Mouse (Mus musculus) hindbrain, embryonic 11.5 days (tissue): ENCODE data around the gene Tspan32. TPM values are rescaled to one million over a fixed set of nuclear protein-coding genes. Genes with fewer than 3 reads are reported as not detected.

ENCODE experiments used
- ATAC-seq: fragments of 200-750 bp; cut with Nextera tagmentation; 2 replicates; pipeline ENCODE4 v1.8.0; 2017; ENCODE audit warnings: mild to moderate bottlenecking, moderate TSS enrichment, moderate library complexity; ENCODE audit not compliant: low FRiP score
- DNase-seq: peaks from one replicate; pipeline ENCODE4 v3.0.0-alpha.2; 2015; ENCODE audit warnings: low spot score
- H3K27ac ChIP-seq: fragments of 300-500 bp; sonication (generic); 2 replicates; pipeline ENCODE4 v1.5.1; 2014; ENCODE audit warnings: mild to moderate bottlenecking, low read depth, low read length
- H3K27me3 ChIP-seq: fragments of 300-500 bp; sonication (generic); 2 replicates; pipeline ENCODE4 v1.6.1; 2014; ENCODE audit warnings: mild to moderate bottlenecking, low read length, moderate library complexity, mixed read lengths; ENCODE audit not compliant: control insufficient read depth, insufficient read depth
- H3K36me3 ChIP-seq: fragments of 300-500 bp; sonication (generic); 2 replicates; pipeline ENCODE4 v1.6.1; 2014; ENCODE audit warnings: mild to moderate bottlenecking, low read length, moderate library complexity, mixed read lengths; ENCODE audit not compliant: control insufficient read depth, insufficient read depth
- H3K4me1 ChIP-seq: fragments of 300-500 bp; sonication (generic); replicated peaks from 2 replicates; pipeline ENCODE4 v1.6.1; 2014; ENCODE audit warnings: low read length, mixed read lengths; ENCODE audit not compliant: control insufficient read depth, insufficient read depth
- H3K4me2 ChIP-seq: fragments of 300-500 bp; sonication (generic); replicated peaks from 2 replicates; pipeline ENCODE4 v1.6.1; 2014; ENCODE audit warnings: mild to moderate bottlenecking, low read depth, low read length
- H3K4me3 ChIP-seq: fragments of 300-500 bp; sonication (generic); 2 replicates; pipeline ENCODE4 v1.5.1; 2014; ENCODE audit warnings: low read depth, low read length
- H3K9ac ChIP-seq: fragments of 300-500 bp; sonication (generic); 2 replicates; pipeline ENCODE4 v1.6.1; 2014; ENCODE audit warnings: low read depth, low read length
- H3K9me3 ChIP-seq: fragments of 300-500 bp; sonication (generic); 2 replicates; pipeline ENCODE4 v1.6.1; 2016; ENCODE audit warnings: low read length; ENCODE audit not compliant: control insufficient read depth
- WGBS: fragments of 180-500 bp; shearing (Covaris S2); extraction: QIAGEN DNeasy Blood & Tissue Kit; methylation state at CpG from one replicate; pipeline ENCODE4 v1.1.7; 2014; 5-methylcytosine and 5-hydroxymethylcytosine counted together
- polyA plus RNA-seq: library from polyadenylated mRNA; unstranded; fragments of >200 nt; fragmentation: Nextera tagmentation; extraction: Ambion mirVana; gene quantifications from 2 replicates; pipeline ENCODE4 v1.2.1, GENCODE M21; 2014

Tspan32 gene
- polyA plus RNA-seq, 1 experiment from 2014 or later = 8.3 TPM

DNA sequence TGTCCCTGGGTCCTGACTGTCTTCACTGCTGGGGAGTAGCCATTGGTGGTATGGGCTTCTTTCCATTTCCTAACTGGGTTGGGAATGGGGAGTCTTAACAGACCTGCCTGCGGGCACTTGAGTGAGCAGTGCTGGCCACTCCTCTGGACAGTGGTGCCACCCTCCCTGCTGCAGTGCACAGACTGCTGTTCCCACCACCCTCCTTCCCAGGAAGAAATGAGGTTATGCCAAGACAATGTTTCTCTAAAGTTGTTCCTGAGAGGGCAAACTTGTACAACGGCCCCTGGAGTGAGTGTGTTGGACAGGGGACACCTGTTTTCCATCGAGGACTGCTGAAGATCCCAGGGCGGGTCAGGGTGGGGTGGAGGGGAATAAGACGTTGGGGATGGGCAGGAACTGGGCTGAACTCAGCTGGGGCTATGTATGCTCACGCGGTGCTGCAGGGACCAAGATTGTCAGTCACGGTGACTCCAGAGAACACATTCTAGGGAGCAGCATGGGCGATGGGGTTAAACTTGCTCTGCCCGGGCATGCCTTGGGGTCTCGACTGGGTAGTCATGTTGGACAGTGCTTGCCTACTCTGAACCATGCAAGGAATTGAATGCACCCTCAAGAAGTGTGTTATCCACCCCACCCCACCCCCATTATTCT, 49.2 kb downstream of the Tspan32 start:
- Histone ChIP-seq H3K27ac (no peak overlapping the region), H3K9me3 (no peaks in the 10 kb centered on the region), H3K9ac (peak overlapping the region; percentile 89), H3K4me3 (peak overlapping the region; percentile 94), H3K4me1 (peaks cover 6% of the 10 kb centered on the region), H3K36me3 (no peaks in the 10 kb centered on the region), H3K27me3 (no peaks in the 10 kb centered on the region), H3K4me2 (peak overlapping the region; percentile 89)
- ATAC-seq = no peak; the same call in 1 of the 2 replicates
- 60% methylated on average over 11 of the region's 11 CpGs for WGBS
- DNase-seq = no peak

DNA sequence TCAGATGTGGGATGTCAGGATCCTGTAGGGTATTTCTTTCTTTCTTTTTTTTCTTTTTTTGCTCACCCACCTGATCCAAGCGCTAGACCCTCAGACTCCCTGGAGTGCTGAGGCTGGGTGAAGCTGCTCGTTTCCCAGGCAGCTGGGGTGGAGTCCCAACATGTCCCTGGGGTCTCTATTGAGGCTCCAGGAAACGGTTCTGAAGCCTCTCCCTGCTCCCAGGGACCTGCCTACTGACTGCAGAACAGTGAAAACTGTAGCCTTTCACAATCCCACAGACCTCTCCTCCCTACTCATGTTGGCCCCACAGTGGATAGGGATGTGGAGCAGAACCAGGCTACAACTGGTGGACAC, 49.7 kb downstream of the Tspan32 start:
- Histone ChIP-seq H3K36me3 (no peaks in the 10 kb centered on the region), H3K4me1 (peaks cover 6% of the 10 kb centered on the region), H3K4me3 (0 out of 2 replicates have a peak overlapping the region, but pooled peaks have one; percentile 2), H3K9ac (no peak overlapping the region; the same call in 1 of the 2 replicates), H3K27ac (no peak overlapping the region), H3K27me3 (no peaks in the 10 kb centered on the region), H3K4me2 (peak overlapping the region; percentile 89), H3K9me3 (no peaks in the 10 kb centered on the region)
- ATAC-seq = no peak
- DNase-seq = no peak
- WGBS = 53% methylated on average over 3 of the region's 3 CpGs

DNA sequence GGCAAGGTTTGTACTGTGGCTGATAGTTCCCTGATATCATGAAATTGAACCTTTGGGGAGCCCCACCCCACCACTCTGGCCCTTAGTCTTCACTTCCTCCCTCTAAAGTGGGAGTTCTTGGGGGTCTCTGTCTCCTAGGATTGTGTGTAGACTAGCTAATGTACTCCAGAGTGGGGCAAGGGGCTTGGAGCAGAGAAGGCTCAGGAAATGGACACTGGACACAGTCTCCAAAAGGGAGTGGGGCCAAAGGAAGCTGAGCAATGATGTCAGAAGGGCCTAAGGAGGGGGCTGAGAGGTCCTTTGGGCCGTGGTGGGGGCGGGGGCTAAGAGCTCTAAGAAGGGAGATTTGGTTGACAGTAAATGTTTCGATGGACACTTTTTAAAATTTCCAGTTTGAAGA, 50.2 kb downstream of the Tspan32 start:
- Histone ChIP-seq H3K9me3 (no peaks in the 10 kb centered on the region), H3K27ac (no peak overlapping the region), H3K4me2 (no peak overlapping the region), H3K4me3 (no peak overlapping the region), H3K27me3 (no peaks in the 10 kb centered on the region), H3K36me3 (no peaks in the 10 kb centered on the region), H3K4me1 (peaks cover 6% of the 10 kb centered on the region), H3K9ac (no peak overlapping the region)
- ATAC-seq = no peak
- DNase-seq = no peak
- WGBS = 86% methylated on average over 3 of the region's 3 CpGs

DNA sequence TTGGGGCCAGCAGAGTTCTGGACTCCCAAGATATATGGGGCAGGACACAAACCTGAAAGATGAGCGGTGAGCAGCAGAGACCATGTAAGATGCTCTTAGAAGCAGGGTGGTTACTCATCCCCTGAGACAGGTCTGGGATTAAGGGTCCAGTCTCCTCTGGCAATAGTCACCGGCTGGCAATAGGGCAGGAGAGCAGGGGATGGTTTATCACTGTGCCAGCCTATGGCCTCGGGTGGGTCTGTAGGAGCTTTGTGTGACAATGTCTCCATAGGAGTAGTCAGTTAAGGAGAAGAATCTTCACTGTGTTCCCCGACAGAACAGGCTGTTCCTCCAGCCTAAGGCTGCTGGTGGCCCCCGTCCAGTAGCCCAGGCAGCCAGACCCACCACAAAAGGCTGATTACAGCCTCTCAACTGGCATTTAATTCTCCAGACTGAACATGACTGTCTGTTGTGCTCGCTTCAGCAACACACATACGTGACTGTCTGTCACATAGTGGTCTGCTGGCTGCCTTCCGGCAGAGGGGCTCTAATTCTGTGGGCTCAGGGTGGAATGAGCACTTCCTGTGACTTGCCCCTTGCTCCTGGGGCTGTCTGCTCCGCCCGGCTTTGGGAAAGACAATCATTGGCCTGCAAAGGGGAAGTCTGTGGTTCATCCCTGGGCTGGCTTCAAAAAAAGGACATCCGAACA, 50.8 kb downstream of the Tspan32 start:
- no peak for ATAC-seq
- Histone ChIP-seq H3K9me3 (no peaks in the 10 kb centered on the region), H3K9ac (no peak overlapping the region), H3K4me2 (no peak overlapping the region), H3K27me3 (no peaks in the 10 kb centered on the region), H3K36me3 (no peaks in the 10 kb centered on the region), H3K4me3 (no peak overlapping the region), H3K4me1 (peaks cover 6% of the 10 kb centered on the region), H3K27ac (no peak overlapping the region)
- 82% methylated on average over 11 of the region's 11 CpGs for WGBS
- no peak for DNase-seq

DNA sequence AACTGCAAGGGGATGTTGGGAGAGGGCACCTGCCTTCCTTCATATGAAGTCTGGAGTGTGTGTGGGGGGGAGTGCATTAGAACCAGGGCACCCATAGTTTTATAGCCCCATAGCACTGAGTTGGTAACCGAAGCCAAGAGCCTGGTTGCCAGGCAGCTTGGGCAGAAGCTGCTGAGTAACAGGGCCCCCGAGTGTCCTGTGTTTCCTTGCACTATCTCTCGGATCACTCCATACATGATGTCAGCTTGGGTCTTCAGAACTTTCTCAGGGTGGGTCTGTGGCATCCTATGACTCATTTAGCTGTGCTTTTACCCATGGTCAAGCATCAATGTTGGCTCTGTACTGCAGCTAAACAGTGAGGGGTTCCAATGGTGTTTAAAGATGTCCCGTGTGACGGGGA, 52.2 kb downstream of the Tspan32 start:
- no peaks in the 10 kb centered on the region for H3K27me3 ChIP-seq

DNA sequence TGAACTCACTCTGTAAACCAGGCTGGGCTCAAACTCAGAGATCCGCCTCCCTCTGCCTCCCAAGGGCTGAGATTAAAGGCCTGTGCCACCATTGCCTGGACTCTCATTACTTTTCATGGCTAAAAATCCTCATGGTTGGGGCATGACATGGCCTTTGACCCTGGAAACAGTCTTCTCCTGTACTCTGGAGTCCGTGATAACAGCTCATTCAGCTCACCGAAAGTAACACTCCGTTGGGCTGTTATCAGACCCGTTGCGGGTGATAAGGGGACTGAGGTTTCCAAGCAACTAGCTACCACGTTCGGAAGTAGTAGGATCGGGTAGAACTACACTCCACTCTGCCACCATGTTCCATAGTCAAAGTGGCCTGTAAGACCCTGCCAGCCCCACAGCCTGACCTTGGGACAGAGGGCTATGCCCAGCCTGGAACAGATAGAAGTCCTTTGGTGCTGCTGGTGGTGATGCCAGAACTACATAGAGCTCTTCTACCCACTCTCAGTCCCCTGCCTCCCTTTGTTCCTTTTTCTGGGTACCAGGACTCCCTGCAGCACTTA, 52.9 kb downstream of the Tspan32 start:
- Histone ChIP-seq H3K9ac (no peak overlapping the region), H3K4me2 (no peak overlapping the region), H3K27ac (no peak overlapping the region), H3K36me3 (0 out of 2 replicates have a peak, but pooled peaks cover 3% of the 10 kb centered on the region), H3K27me3 (no peaks in the 10 kb centered on the region), H3K4me1 (peaks cover 6% of the 10 kb centered on the region), H3K9me3 (no peaks in the 10 kb centered on the region), H3K4me3 (no peak overlapping the region)
- ATAC-seq = no peak
- no peak for DNase-seq
- 90% methylated on average over 9 of the region's 9 CpGs for WGBS

More for the DNA sequence above, 52.2 kb downstream of the Tspan32 start:
- no peak overlapping the region for H3K9ac ChIP-seq
- ATAC-seq = no peak
- DNase-seq = no peak
- no peaks in the 10 kb centered on the region for H3K9me3 ChIP-seq
- 91% methylated on average over 5 of the region's 5 CpGs for WGBS
- H3K27ac ChIP-seq = no peak overlapping the region
- no peaks in the 10 kb centered on the region for H3K36me3 ChIP-seq
- peaks cover 6% of the 10 kb centered on the region for H3K4me1 ChIP-seq
- H3K4me3 ChIP-seq = no peak overlapping the region
- H3K4me2 ChIP-seq = no peak overlapping the region

DNA sequence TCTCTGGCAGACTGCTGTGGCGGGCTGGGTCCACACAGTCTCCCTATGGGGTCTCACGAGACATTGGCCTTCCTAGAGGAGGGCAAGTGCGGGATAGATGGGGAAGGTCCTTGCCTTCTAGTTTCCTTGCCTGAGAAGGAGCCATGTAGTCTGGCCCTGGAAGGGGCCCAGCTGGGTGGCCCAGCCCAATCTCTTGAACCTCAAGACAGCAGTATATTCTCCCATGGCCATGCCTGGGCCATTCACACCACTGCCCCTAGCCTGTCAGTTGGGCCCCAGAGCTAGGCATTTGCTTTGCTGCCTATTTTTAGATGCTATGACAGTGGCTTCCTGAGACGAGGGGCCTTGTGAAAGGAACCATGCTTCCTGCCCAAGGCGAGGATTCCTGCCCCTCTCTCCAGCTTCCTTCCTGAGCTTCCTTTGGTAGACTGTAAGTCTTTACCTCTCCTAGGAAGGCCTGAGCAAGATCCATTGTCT, 53.4 kb downstream of the Tspan32 start:
- 71% methylated on average over 5 of the region's 5 CpGs for WGBS

DNA sequence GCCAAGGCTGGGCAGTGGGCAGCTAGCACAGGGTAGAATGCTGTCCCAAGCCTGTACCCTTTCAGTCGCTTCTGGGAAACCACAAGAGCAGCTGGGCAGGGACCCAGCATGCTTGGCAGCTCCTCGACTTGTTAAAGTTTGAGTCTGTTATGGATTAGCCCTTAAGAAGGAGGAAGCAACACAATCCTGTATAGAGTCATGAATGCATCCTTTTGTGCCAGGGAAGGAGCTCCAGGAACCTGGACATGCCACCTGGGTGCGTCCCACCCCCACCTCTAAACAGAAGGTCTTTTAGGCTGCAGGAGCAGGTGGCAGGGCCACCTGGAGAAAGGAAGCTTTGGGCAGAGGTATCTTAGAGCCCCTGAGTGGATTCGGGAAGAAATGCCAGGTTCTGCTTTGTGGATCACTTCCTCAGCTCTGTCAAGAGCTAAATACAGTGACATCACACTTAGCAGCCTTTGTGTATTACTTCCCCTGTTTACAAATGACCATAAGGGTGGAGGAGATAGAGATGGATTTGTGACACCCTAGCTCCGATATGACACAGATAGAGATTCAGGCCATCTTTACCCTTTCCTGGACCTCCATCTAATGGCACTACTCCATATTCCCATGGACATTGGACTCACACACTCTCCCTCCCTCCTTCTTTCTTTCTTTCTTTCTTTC, 54.5 kb downstream of the Tspan32 start:
- Histone ChIP-seq H3K27me3 (no peaks in the 10 kb centered on the region), H3K9me3 (no peaks in the 10 kb centered on the region), H3K27ac (no peak overlapping the region), H3K36me3 (0 out of 2 replicates have a peak, but pooled peaks cover 3% of the 10 kb centered on the region), H3K4me2 (no peak overlapping the region), H3K4me1 (peaks cover 2% of the 10 kb centered on the region), H3K4me3 (no peak overlapping the region), H3K9ac (no peak overlapping the region)
- DNase-seq = no peak
- no peak for ATAC-seq
- WGBS = 87% methylated on average over 5 of the region's 5 CpGs

More for the DNA sequence above, 53.4 kb downstream of the Tspan32 start:
- no peak overlapping the region for H3K4me3 ChIP-seq
- 0 out of 2 replicates have a peak, but pooled peaks cover 3% of the 10 kb centered on the region for H3K36me3 ChIP-seq
- DNase-seq = no peak
- no peak overlapping the region for H3K4me2 ChIP-seq
- ATAC-seq = no peak
- H3K9ac ChIP-seq = no peak overlapping the region
- H3K27me3 ChIP-seq = no peaks in the 10 kb centered on the region
- peaks cover 6% of the 10 kb centered on the region for H3K4me1 ChIP-seq
- H3K27ac ChIP-seq = no peak overlapping the region
- no peaks in the 10 kb centered on the region for H3K9me3 ChIP-seq
